In genomic region chr13:45967371-45967770, GRCm38 (mm10) we compare ENCODE assay signal across 18 mouse cellular contexts.
"Had no signal": no experiment of that assay in that cellular context is flagged by ENCODE, and none has a peak within 500 bp of the region (broad histone marks: within the 10 kb centered on the region; RNA-seq: fewer than 3 reads in every experiment).

No protein-coding gene starts in this region.

- H3K4me3 ChIP-seq: left cerebral cortex, adult 2 months had no signal

- H3K36me3 ChIP-seq: heart, embryonic 10.5 days; heart, embryonic 12.5 days; hindbrain, embryonic 13.5 days; hindbrain, embryonic 15.5 days; intestine, embryonic 15.5 days; kidney, embryonic 15.5 days; limb, embryonic 10.5 days; limb, embryonic 12.5 days; liver, embryonic 13.5 days had no signal

- ATAC-seq: hindbrain, postnatal 0 days; intestine, embryonic 15.5 days; intestine, postnatal 0 days had no signal

- H3K27ac ChIP-seq: hindbrain, embryonic 13.5 days; hindbrain, postnatal 0 days; kidney, embryonic 15.5 days; kidney, postnatal 0 days; left cerebral cortex, adult 2 months; limb, embryonic 10.5 days; limb, embryonic 12.5 days; liver, embryonic 13.5 days had no signal

- DNase-seq: gastrocnemius, adult 2 months; gastrocnemius, postnatal 10 days; gastrocnemius, postnatal 25 days; kidney, adult 18-20 months; liver; liver, embryonic 13.5 days had no signal
